Mouse (Mus musculus) lung, adult 2 months (tissue): Measurements from ENCODE around the gene Thsd4.

ENCODE experiments used
- CTCF ChIP-seq: fragments of 200-500 bp; IDR thresholded peaks from 2 replicates; pipeline ENCODE4 v1.5.1; 2011; ENCODE audit warnings: mild to moderate bottlenecking, low read length, control low read depth; ENCODE audit not compliant: insufficient read depth
- POLR2A ChIP-seq: fragments of 200-500 bp; IDR thresholded peaks from 2 replicates; pipeline ENCODE4 v1.6.1; 2011; ENCODE audit warnings: low read depth, mild to moderate bottlenecking, control low read depth, low read length, borderline replicate concordance; ENCODE audit errors: extremely low read depth

- no peak for TF ChIP-seq POLR2A
- no peak for TF ChIP-seq CTCF
Measured at GRCm38 (mm10) chr9:60262515-60263140, 259.2 kb downstream of the Thsd4 start.
